Mouse (Mus musculus): Measurements from ENCODE around the gene Arl5c. TPM values are rescaled to one million over a fixed set of nuclear protein-coding genes. Genes with fewer than 3 reads are reported as not detected.
A peak's percentile ranks its signal among the peaks of the same experiment; 100 is the strongest.

Gene Arl5c
- polyA plus RNA-seq, 2 experiments, result 2.4 to 6.1 TPM

GRCm38 (mm10) chr11:98037871-98038270 lies 41.9 kb upstream of the Arl5c start:
- no peak overlapping the region for H3K9ac ChIP-seq (ENCODE audit: low read depth, low read length, severe bottlenecking)
- H3K9me3 ChIP-seq (ENCODE audit: control insufficient read depth, low read length), result no peaks in the 10 kb centered on the region
- no peak for TF ChIP-seq POLR2A (IDR thresholded peaks at IDR 0.05; ENCODE audit: borderline replicate concordance, extremely low read depth, insufficient read depth, insufficient read length)
- DNase-seq (ENCODE audit: low spot score) (no peak), ATAC-seq (ENCODE audit: low FRiP score, low read depth) (no peak)
- H3K4me2 ChIP-seq (replicated peaks; ENCODE audit: low read depth, low read length, severe bottlenecking), result no peak overlapping the region
- whole genome bisulfite sequencing, result 64% methylated on average over 14 of the region's 14 CpGs
- H3K4me1 ChIP-seq (ENCODE audit: control insufficient read depth, insufficient read depth, low read length), result peaks cover 13% of the 10 kb centered on the region
- H3K4me3 ChIP-seq (replicated peaks; ENCODE audit: low read length), result no peak overlapping the region
- H3K27ac ChIP-seq (replicated peaks; ENCODE audit: low read depth, low read length), result no peak overlapping the region
- H3K27me3 ChIP-seq (ENCODE audit: control insufficient read depth, insufficient read depth, low read length), result peaks cover 26% of the 10 kb centered on the region; the same call in 1 of the 2 replicates
- no peaks in the 10 kb centered on the region for H3K36me3 ChIP-seq (ENCODE audit: control insufficient read depth, insufficient read depth, low read length)

- H3K4me3 ChIP-seq (replicated peaks; ENCODE audit: low read length), result peak overlapping the region; percentile 35
- no peak overlapping the region for H3K27ac ChIP-seq (replicated peaks; ENCODE audit: low read depth, low read length)
- 1% methylated on average over 17 of the region's 27 CpGs for WGBS
- DNase-seq (ENCODE audit: low spot score), result peak; percentile 53
- H3K4me1 ChIP-seq (ENCODE audit: control insufficient read depth, insufficient read depth, low read length), result peaks cover 13% of the 10 kb centered on the region
- H3K9ac ChIP-seq (ENCODE audit: low read depth, low read length, severe bottlenecking), result peak overlapping the region; percentile 38
- no peak for TF ChIP-seq POLR2A (IDR thresholded peaks at IDR 0.05; ENCODE audit: borderline replicate concordance, extremely low read depth, insufficient read depth, insufficient read length)
- peaks cover 4% of the 10 kb centered on the region for H3K36me3 ChIP-seq (ENCODE audit: control insufficient read depth, insufficient read depth, low read length)
- peaks cover 26% of the 10 kb centered on the region; the same call in 1 of the 2 replicates for H3K27me3 ChIP-seq (ENCODE audit: control insufficient read depth, insufficient read depth, low read length)
- ATAC-seq (ENCODE audit: low FRiP score, low read depth), result peak; percentile 27; the same call in 1 of the 2 replicates
- peak overlapping the region; percentile 62 for H3K4me2 ChIP-seq (replicated peaks; ENCODE audit: low read depth, low read length, severe bottlenecking)
- no peaks in the 10 kb centered on the region for H3K9me3 ChIP-seq (ENCODE audit: control insufficient read depth, low read length)
Measured at GRCm38 (mm10) chr11:98035977-98036377, 40.0 kb upstream of the Arl5c start.

GRCm38 (mm10) chr11:98034840-98035239 lies 38.9 kb upstream of the Arl5c start:
- H3K4me3 ChIP-seq (replicated peaks; ENCODE audit: low read length), result no peak overlapping the region
- H3K4me1 ChIP-seq (ENCODE audit: control insufficient read depth, insufficient read depth, low read length), result peaks cover 13% of the 10 kb centered on the region
- DNase-seq (ENCODE audit: low spot score) (peak; percentile 54), ATAC-seq (ENCODE audit: low FRiP score, low read depth) (peak; percentile 60)
- TF ChIP-seq POLR2A (IDR thresholded peaks at IDR 0.05; ENCODE audit: borderline replicate concordance, extremely low read depth, insufficient read depth, insufficient read length), result no peak
- H3K9me3 ChIP-seq (ENCODE audit: control insufficient read depth, low read length), result no peaks in the 10 kb centered on the region
- H3K4me2 ChIP-seq (replicated peaks; ENCODE audit: low read depth, low read length, severe bottlenecking), result no peak overlapping the region
- WGBS, result 33% methylated on average over 4 of the region's 4 CpGs
- peaks cover 26% of the 10 kb centered on the region; the same call in 1 of the 2 replicates for H3K27me3 ChIP-seq (ENCODE audit: control insufficient read depth, insufficient read depth, low read length)
- H3K27ac ChIP-seq (replicated peaks; ENCODE audit: low read depth, low read length), result no peak overlapping the region
- H3K36me3 ChIP-seq (ENCODE audit: control insufficient read depth, insufficient read depth, low read length), result peaks cover 16% of the 10 kb centered on the region
- H3K9ac ChIP-seq (ENCODE audit: low read depth, low read length, severe bottlenecking), result no peak overlapping the region

GRCm38 (mm10) chr11:98034061-98034460 lies 38.1 kb upstream of the Arl5c start:
- ATAC-seq (ENCODE audit: low FRiP score, low read depth), result no peak
- peaks cover 23% of the 10 kb centered on the region for H3K36me3 ChIP-seq (ENCODE audit: control insufficient read depth, insufficient read depth, low read length)
- WGBS, result 86% methylated on average over 5 of the region's 5 CpGs
- H3K27ac ChIP-seq (replicated peaks; ENCODE audit: low read depth, low read length), result no peak overlapping the region
- no peaks in the 10 kb centered on the region for H3K9me3 ChIP-seq (ENCODE audit: control insufficient read depth, low read length)
- no peak overlapping the region for H3K9ac ChIP-seq (ENCODE audit: low read depth, low read length, severe bottlenecking)
- no peak overlapping the region for H3K4me3 ChIP-seq (replicated peaks; ENCODE audit: low read length)
- peaks cover 13% of the 10 kb centered on the region for H3K4me1 ChIP-seq (ENCODE audit: control insufficient read depth, insufficient read depth, low read length)
- no peak for DNase-seq (ENCODE audit: low spot score)
- H3K27me3 ChIP-seq (ENCODE audit: control insufficient read depth, insufficient read depth, low read length), result peaks cover 26% of the 10 kb centered on the region; the same call in 1 of the 2 replicates
- H3K4me2 ChIP-seq (replicated peaks; ENCODE audit: low read depth, low read length, severe bottlenecking), result no peak overlapping the region
- TF ChIP-seq POLR2A (IDR thresholded peaks at IDR 0.05; ENCODE audit: borderline replicate concordance, extremely low read depth, insufficient read depth, insufficient read length), result no peak

- peaks cover 17% of the 10 kb centered on the region; the same call in 1 of the 2 replicates for H3K27me3 ChIP-seq (ENCODE audit: control insufficient read depth, insufficient read depth, low read length)
- 9% methylated on average over 5 of the region's 5 CpGs for WGBS
- no peak overlapping the region for H3K27ac ChIP-seq (replicated peaks; ENCODE audit: low read depth, low read length)
- H3K36me3 ChIP-seq (ENCODE audit: control insufficient read depth, insufficient read depth, low read length), result peaks cover 35% of the 10 kb centered on the region
- ATAC-seq (ENCODE audit: low FRiP score, low read depth), result 0 out of 2 replicates have a peak, but pooled peaks have one; percentile 31
- H3K4me3 ChIP-seq (replicated peaks; ENCODE audit: low read length), result no peak overlapping the region
- peaks cover 17% of the 10 kb centered on the region for H3K4me1 ChIP-seq (ENCODE audit: control insufficient read depth, insufficient read depth, low read length)
- H3K9me3 ChIP-seq (ENCODE audit: control insufficient read depth, low read length), result no peaks in the 10 kb centered on the region
- H3K9ac ChIP-seq (ENCODE audit: low read depth, low read length, severe bottlenecking), result no peak overlapping the region
- TF ChIP-seq POLR2A (IDR thresholded peaks at IDR 0.05; ENCODE audit: borderline replicate concordance, extremely low read depth, insufficient read depth, insufficient read length), result no peak
- no peak overlapping the region for H3K4me2 ChIP-seq (replicated peaks; ENCODE audit: low read depth, low read length, severe bottlenecking)
- peak; percentile 93 for DNase-seq (ENCODE audit: low spot score)
Measured at GRCm38 (mm10) chr11:98031443-98031770, 35.4 kb upstream of the Arl5c start.
